Mouse (Mus musculus) thymus, postnatal 4 days (tissue): Measurements from ENCODE around the gene Cxcl17.

ENCODE experiments used
- DNase-seq: peaks from one replicate; pipeline ENCODE4 v3.0.0; 2021

Cxcl17 gene

DNA sequence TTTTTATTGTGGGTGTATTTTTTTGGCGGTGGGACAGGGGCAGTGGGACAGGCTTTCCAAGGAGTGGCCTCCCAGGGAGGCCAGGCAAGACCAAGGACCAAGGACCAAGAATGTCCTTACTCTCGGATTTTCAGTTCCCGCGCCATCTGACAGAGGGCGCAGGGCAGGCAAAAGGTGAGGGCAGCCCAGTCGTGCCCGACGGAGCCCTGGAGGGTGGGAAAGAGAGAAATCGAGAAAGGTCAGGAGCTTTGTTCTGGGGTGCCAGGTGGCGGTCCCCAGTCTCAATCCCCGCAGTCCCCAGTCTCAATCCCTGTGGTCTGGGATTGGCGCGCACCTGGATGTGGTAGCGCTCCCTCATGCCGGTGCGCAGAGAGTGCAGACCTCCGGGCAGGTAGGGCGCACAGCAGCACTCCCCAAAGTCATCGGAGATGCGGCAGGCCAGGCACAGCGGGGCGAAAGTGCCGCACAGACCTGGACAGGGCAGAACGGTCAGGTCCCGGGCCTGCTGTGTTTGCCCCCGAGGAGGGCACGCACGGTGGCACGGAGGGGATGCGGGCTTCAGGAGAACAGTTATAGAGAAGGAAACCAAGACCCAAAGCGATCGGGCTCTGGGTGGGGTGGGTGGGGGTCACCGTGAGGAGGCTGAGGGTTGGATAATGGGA is 44.9 kb downstream of the Cxcl17 start:
- peak; percentile 60 for DNase-seq

DNA sequence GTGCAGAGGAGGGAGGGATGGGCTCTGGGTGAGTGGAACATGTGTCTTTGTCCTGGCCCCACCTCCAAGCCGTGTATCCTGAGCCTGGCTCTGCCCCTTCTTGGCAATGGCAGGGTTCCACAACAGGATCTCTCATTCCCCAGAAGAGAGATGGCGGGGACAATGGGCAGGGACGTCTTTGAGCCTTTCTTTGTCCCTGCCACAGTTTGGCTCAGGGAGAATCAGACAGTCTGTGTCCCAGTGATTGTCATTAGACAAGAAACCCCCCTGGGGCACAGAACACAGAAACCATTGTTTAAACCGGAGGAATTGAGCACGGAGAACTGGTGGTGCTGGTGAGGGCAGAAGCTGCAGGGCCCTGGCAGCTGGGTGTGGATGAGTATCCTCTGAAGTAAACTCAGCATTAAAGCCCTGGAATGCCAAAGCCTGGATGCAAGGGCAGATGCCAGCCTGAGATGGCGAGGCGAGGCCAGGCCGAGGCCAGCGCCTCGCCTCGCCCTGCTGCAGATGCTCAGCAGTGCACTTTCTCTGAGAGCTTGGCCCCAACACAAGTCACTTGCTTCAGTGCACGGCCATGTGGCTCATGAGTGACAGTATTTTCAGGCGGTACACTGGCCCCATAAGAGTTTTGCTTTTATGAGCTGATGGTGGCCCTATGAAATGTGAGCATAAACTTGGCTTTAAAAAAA is 46.6 kb downstream of the Cxcl17 start:
- DNase-seq, result no peak

DNA sequence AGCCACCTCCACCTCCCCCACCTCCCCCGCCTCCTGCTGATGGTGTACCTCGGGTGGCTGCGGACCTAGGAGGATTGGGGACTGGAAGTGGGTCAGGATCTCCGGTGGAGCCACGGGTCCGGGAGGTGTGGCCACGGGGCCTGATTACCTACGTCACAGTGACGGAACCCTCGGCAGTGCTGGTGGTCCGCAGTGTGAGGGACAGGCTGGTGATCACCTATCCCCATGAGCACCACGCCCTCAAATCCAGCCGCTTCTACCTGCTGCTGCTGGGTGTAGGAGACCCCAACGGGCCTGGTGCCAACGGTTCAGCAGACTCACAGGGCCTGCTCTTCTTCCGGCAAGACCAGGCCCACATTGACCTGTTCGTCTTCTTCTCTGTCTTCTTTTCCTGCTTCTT is 49.1 kb downstream of the Cxcl17 start:
- DNase-seq, result no peak

- no peak for DNase-seq
Observed at GRCm38 (mm10) chr7:25363151-25363550, 49.5 kb downstream of the Cxcl17 start.

GRCm38 (mm10) chr7:25358721-25359206 is 53.9 kb downstream of the Cxcl17 start:
- DNase-seq, result no peak
